Mouse (Mus musculus) brain, adult 2 months (tissue): Measurements from ENCODE around the gene Rps3.
"Not testable (repeated sequence)": the region's sequence is repeated elsewhere in the genome, so short reads cannot be mapped to it uniquely, and the experiment has no call there.

Experiments used
- DNase-seq: peaks from one replicate; pipeline ENCODE4 v3.0.0; 2011; ENCODE audit warnings: low read depth, low spot score

Rps3 gene

GRCm38 (mm10) chr7:99483271-99483923 lies at the start of gene Rps3:
TSS of gene Rps3 (minus strand) at chr7:99483738.
- peak; percentile 100 for DNase-seq

GRCm38 (mm10) chr7:99532526-99532925 lies 49.0 kb upstream of the Rps3 start:
- DNase-seq, result no peak

- DNase-seq, result no peak
These were observed 48.0 kb upstream of the Rps3 start for GRCm38 (mm10) chr7:99531408-99531970.

GRCm38 (mm10) chr7:99529410-99529809 lies 45.9 kb upstream of the Rps3 start:
- peak; percentile 84 for DNase-seq

GRCm38 (mm10) chr7:99528547-99528946 lies 45.0 kb upstream of the Rps3 start:
- no peak for DNase-seq

- no peak for DNase-seq
These were observed 40.3 kb upstream of the Rps3 start for GRCm38 (mm10) chr7:99523837-99524236.

GRCm38 (mm10) chr7:99523121-99523520 lies 39.6 kb upstream of the Rps3 start:
- DNase-seq, result no peak

GRCm38 (mm10) chr7:99518954-99519644 lies 35.6 kb upstream of the Rps3 start:
- DNase-seq, result no peak

- no peak for DNase-seq
These were observed 33.2 kb upstream of the Rps3 start for GRCm38 (mm10) chr7:99516814-99517157.

GRCm38 (mm10) chr7:99516092-99516813 lies 32.7 kb upstream of the Rps3 start:
- DNase-seq, result no peak

GRCm38 (mm10) chr7:99510087-99510501 lies 26.6 kb upstream of the Rps3 start:
- DNase-seq, result peak; percentile 89

GRCm38 (mm10) chr7:99508187-99508586 lies 24.6 kb upstream of the Rps3 start:
- DNase-seq, result not testable (repeated sequence)

GRCm38 (mm10) chr7:99504556-99504955 lies 21.0 kb upstream of the Rps3 start:
- no peak for DNase-seq

- no peak for DNase-seq
These were observed 17.6 kb upstream of the Rps3 start for GRCm38 (mm10) chr7:99501148-99501547.

- DNase-seq, result no peak
These were observed 17.1 kb upstream of the Rps3 start for GRCm38 (mm10) chr7:99500655-99501054.

GRCm38 (mm10) chr7:99500201-99500600 lies 16.7 kb upstream of the Rps3 start:
- peak; percentile 91 for DNase-seq

- DNase-seq, result no peak
These were observed 15.6 kb upstream of the Rps3 start for GRCm38 (mm10) chr7:99499128-99499527.

GRCm38 (mm10) chr7:99489708-99490107 lies 6.2 kb upstream of the Rps3 start:
- DNase-seq, result no peak

GRCm38 (mm10) chr7:99484679-99485078 lies 1.1 kb upstream of the Rps3 start:
- DNase-seq, result no peak

- no peak for DNase-seq
These were observed 384 bp upstream of the Rps3 start for GRCm38 (mm10) chr7:99483924-99484319.

GRCm38 (mm10) chr7:99482637-99483036 lies 901 bp downstream of the Rps3 start:
- no peak for DNase-seq

- no peak for DNase-seq
These were observed 6.3 kb downstream of the Rps3 start for GRCm38 (mm10) chr7:99477235-99477634.
